Mouse (Mus musculus): ENCODE measurements around the gene Lrrtm4.

The Lrrtm4 gene

GRCm38 (mm10) chr6:80018765-80019164, at the start of gene Lrrtm4:
Gene Lrrtm4 (plus strand): TSS chr6:80018877.
- DNase-seq = peak; percentile 82

- DNase-seq = no peak
Measured at GRCm38 (mm10) chr6:80019189-80019860, 648 bp downstream of the Lrrtm4 start.

- DNase-seq = no peak
Measured at GRCm38 (mm10) chr6:80019861-80020230, 1.2 kb downstream of the Lrrtm4 start.

GRCm38 (mm10) chr6:80056849-80057248, 38.2 kb downstream of the Lrrtm4 start:
- no peak for DNase-seq

- peak; percentile 12 for DNase-seq
Measured at GRCm38 (mm10) chr6:80078001-80078400, 59.3 kb downstream of the Lrrtm4 start.

- DNase-seq = no peak
Measured at GRCm38 (mm10) chr6:80079290-80079689, 60.6 kb downstream of the Lrrtm4 start.

GRCm38 (mm10) chr6:80094909-80095308, 76.2 kb downstream of the Lrrtm4 start:
- no peak for DNase-seq

GRCm38 (mm10) chr6:80105343-80105742, 86.7 kb downstream of the Lrrtm4 start:
- no peak for DNase-seq

GRCm38 (mm10) chr6:80105843-80106242, 87.2 kb downstream of the Lrrtm4 start:
- no peak for DNase-seq

GRCm38 (mm10) chr6:80126419-80126818, 107.7 kb downstream of the Lrrtm4 start:
- no peak for DNase-seq

- no peak for DNase-seq
Measured at GRCm38 (mm10) chr6:80162585-80162984, 143.9 kb downstream of the Lrrtm4 start.

GRCm38 (mm10) chr6:80181916-80182315, 163.2 kb downstream of the Lrrtm4 start:
- no peak for DNase-seq

- DNase-seq = no peak
Measured at GRCm38 (mm10) chr6:80182353-80182752, 163.7 kb downstream of the Lrrtm4 start.

GRCm38 (mm10) chr6:80185489-80186113, 166.9 kb downstream of the Lrrtm4 start:
- no peak for DNase-seq

- DNase-seq = no peak
Measured at GRCm38 (mm10) chr6:80186791-80187190, 168.1 kb downstream of the Lrrtm4 start.

GRCm38 (mm10) chr6:80209476-80209875, 190.8 kb downstream of the Lrrtm4 start:
- DNase-seq = no peak

- no peak for DNase-seq
Measured at GRCm38 (mm10) chr6:80210281-80210680, 191.6 kb downstream of the Lrrtm4 start.

GRCm38 (mm10) chr6:80261595-80261994, 242.9 kb downstream of the Lrrtm4 start:
- no peak for DNase-seq

GRCm38 (mm10) chr6:80263972-80264371, 245.3 kb downstream of the Lrrtm4 start:
- DNase-seq = no peak

GRCm38 (mm10) chr6:80264584-80264983, 245.9 kb downstream of the Lrrtm4 start:
- DNase-seq = no peak

GRCm38 (mm10) chr6:80265746-80266145, 247.1 kb downstream of the Lrrtm4 start:
- no peak for DNase-seq

GRCm38 (mm10) chr6:80286968-80287367, 268.3 kb downstream of the Lrrtm4 start:
- no peak for DNase-seq

GRCm38 (mm10) chr6:80301871-80302270, 283.2 kb downstream of the Lrrtm4 start:
- DNase-seq = no peak

- no peak for DNase-seq
Measured at GRCm38 (mm10) chr6:80303568-80303967, 284.9 kb downstream of the Lrrtm4 start.

GRCm38 (mm10) chr6:80328391-80328790, 309.7 kb downstream of the Lrrtm4 start:
- DNase-seq = no peak
